Mouse (Mus musculus) cerebellum, adult 2 months (tissue): ENCODE results near the gene Med13.

Source experiments
- CTCF ChIP-seq: fragments of 200-500 bp; IDR thresholded peaks from 2 replicates; pipeline ENCODE4 v1.5.1; 2011; ENCODE audit warnings: low read depth, mild to moderate bottlenecking, control low read depth, low read length, moderate library complexity, borderline replicate concordance; ENCODE audit not compliant: insufficient read depth
- POLR2A ChIP-seq: fragments of 200-500 bp; IDR thresholded peaks from 2 replicates; pipeline ENCODE4 v1.6.1; 2011; ENCODE audit warnings: low read length, control low read depth, borderline replicate concordance; ENCODE audit not compliant: insufficient read depth

GRCm38 (mm10) chr11:86395100-86395499 is 37.7 kb upstream of the Med13 start:
- TF ChIP-seq POLR2A (no peak), CTCF (no peak)
